In genomic region chr3:82810334-82811120, GRCm38 (mm10) we compare ENCODE assay signal across 17 mouse cellular contexts.
"Had no signal": no experiment of that assay in that cellular context is flagged by ENCODE, and none has a peak within 500 bp of the region (broad histone marks: within the 10 kb centered on the region; RNA-seq: fewer than 3 reads in every experiment).

No protein-coding gene starts in this region.

- H3K4me1 ChIP-seq: lung, embryonic 15.5 days; midbrain, embryonic 13.5 days; midbrain, embryonic 15.5 days; neural tube, embryonic 12.5 days had no signal

- DNase-seq: liver, postnatal 0 days; lung, adult 2 months; lung, postnatal 14 days; lung, postnatal 36 days; right cerebral cortex, postnatal 14 days; spleen, adult 18-20 months; thymus, adult 18-20 months; thymus, postnatal 14 days; thymus, postnatal 36 days had no signal

- H3K4me2 ChIP-seq: lung, embryonic 15.5 days; midbrain, embryonic 11.5 days; midbrain, embryonic 13.5 days; midbrain, embryonic 15.5 days; neural tube, embryonic 12.5 days had no signal

- ATAC-seq: liver, postnatal 0 days; lung, postnatal 0 days; midbrain, embryonic 13.5 days; midbrain, embryonic 15.5 days had no signal

- H3K27ac ChIP-seq: lung, embryonic 15.5 days; macrophage; midbrain, embryonic 13.5 days; midbrain, embryonic 15.5 days; neural tube, embryonic 12.5 days had no signal

- H3K9me3 ChIP-seq: lung, embryonic 15.5 days; megakaryocyte, embryonic 14.5 days; midbrain, embryonic 13.5 days; midbrain, embryonic 15.5 days; neural tube, embryonic 12.5 days had no signal

- H3K36me3 ChIP-seq: lung, embryonic 15.5 days; midbrain, embryonic 13.5 days; midbrain, embryonic 15.5 days; neural tube, embryonic 12.5 days had no signal

- H3K27me3 ChIP-seq: lung, embryonic 15.5 days; megakaryocyte, embryonic 14.5 days; midbrain, embryonic 13.5 days; midbrain, embryonic 15.5 days; neural tube, embryonic 12.5 days had no signal

- H3K4me3 ChIP-seq: lung, embryonic 15.5 days; megakaryocyte, embryonic 14.5 days; midbrain, embryonic 13.5 days; midbrain, embryonic 15.5 days; neural tube, embryonic 12.5 days had no signal

- H3K9ac ChIP-seq: liver, postnatal 0 days; lung, embryonic 15.5 days; midbrain, embryonic 13.5 days; midbrain, embryonic 15.5 days; neural tube, embryonic 12.5 days had no signal
